Mouse (Mus musculus) spleen, adult 12 weeks (tissue): ENCODE results near the gene H2afv.

ENCODE experiments used
- DNase-seq: peaks from one replicate; pipeline ENCODE4 v3.0.0; 2022; ENCODE audit warnings: low spot score

The H2afv gene

DNA sequence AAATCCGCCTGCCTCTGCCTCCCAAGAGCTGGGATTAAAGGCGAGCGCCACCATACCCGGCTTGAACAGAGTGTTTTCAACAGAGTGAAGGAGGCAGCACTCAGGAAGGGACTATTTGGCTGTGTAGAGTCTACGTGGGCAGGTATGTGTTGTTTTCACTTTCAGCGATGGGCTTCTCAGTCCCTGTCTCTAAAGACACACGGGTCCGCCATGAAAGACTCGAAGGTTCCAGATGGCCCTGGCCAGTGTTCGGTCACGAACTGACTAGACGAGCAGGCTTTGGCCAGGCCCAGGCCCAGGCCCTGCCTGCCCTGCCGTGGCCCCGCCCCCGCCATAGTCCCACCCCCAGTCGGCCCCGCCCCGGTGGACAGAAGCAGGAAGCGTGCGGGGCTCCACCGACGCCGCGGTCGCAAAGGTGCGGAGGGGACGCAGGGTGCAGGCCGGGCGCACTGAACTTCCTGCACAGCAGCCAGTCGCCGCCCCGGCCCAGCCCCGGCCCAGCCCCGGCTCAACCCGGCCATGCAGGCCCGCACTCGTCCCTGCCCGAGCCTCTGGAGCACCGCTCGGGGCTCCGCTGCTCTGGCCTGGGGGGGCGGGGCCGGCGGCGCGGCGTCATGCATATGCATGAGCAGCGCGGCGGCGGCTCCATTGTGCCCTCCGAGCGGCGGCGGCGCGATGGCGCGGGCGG, 55.4 kb downstream of the H2afv start, which contains the start of gene Zmiz2:
TSS of gene Zmiz2 (plus strand) at position 349 of the 688 bp plus-strand sequence.
- DNase-seq, result peak; percentile 95

DNA sequence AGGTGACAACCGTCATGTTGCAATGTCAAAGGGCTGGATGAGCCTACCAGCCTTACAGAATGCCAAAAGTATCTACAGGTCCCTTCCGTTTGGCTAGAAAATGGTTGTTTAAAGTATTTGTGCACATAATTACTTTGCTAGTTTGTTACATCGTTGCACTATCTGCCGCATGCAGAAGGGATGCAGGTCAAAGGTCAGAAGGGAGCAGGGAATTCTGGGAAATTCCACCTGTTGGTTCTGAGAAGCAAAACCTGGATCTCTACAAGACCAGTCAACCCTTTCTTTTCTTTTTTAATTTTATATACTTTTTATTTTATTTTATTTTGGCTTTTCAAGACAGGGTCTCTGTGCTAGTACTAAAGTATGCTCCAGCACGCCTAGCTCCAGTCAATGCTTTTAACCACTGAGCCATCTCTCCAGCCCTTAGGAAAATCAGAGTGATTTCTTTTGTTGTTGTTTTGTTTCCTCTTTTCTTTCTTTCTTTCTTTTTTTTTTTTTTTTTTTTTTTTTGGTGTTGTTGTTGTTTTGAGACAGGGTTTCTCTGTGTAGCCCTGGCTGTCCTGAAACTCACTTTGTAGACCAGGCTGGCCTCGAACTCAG, 56.0 kb downstream of the H2afv start:
- no peak for DNase-seq

DNA sequence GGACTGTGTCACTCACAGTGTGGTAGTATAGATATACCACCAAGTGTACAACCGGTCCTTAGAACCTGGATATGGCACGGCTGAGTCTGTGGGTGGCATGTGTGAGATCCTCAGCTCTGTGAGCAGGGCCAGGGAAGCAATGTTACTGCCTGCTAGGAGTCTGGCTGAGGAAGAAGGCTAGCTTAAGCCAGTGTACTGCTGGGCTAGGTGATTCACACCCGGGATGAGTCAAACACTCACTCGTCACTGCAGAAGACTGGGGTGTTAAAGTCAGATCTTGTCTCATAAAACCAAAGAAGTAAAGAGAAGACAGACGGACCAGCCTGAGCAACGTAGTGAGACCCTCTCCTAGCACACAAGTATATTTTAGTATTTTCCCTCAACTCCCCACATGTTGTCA, 63.3 kb downstream of the H2afv start:
- no peak for DNase-seq
